Mouse (Mus musculus) midbrain, embryonic 10.5 days (tissue): ENCODE data around the gene Capzb. TPM values are rescaled to one million over a fixed set of nuclear protein-coding genes. Genes with fewer than 3 reads are reported as not detected.

Experiments used
- DNase-seq: peaks from one replicate; pipeline ENCODE4 v3.0.0-alpha.2; 2017; ENCODE audit warnings: low spot score
- H3K27ac ChIP-seq: fragments of 300-500 bp; sonication (generic); replicated peaks from 2 replicates; pipeline ENCODE4 v1.5.1; 2016; ENCODE audit warnings: mild to moderate bottlenecking
- H3K27me3 ChIP-seq: fragments of 300-500 bp; sonication (generic); 2 replicates; pipeline ENCODE4 v1.6.1; 2016; ENCODE audit warnings: low read depth, mild to moderate bottlenecking; ENCODE audit not compliant: poor library complexity, severe bottlenecking
- H3K36me3 ChIP-seq: fragments of 300-500 bp; sonication (generic); 2 replicates; pipeline ENCODE4 v1.6.1; 2016; ENCODE audit warnings: mild to moderate bottlenecking, moderate library complexity
- H3K4me1 ChIP-seq: fragments of 300-500 bp; sonication (generic); 2 replicates; pipeline ENCODE4 v1.6.1; 2016
- H3K4me3 ChIP-seq: fragments of 300-500 bp; sonication (generic); 2 replicates; pipeline ENCODE4 v1.5.1; 2016; ENCODE audit warnings: mild to moderate bottlenecking, moderate library complexity
- H3K9me3 ChIP-seq: fragments of 300-500 bp; sonication (generic); replicated peaks from 2 replicates; pipeline ENCODE4 v1.6.1; 2016; ENCODE audit warnings: mild to moderate bottlenecking
- WGBS: fragments of 180-500 bp; shearing (Covaris S2); methylation state at CpG from one replicate; pipeline ENCODE4 v1.1.7; 2016; 5-methylcytosine and 5-hydroxymethylcytosine counted together
- microRNA-seq: library from miRNA; unstranded; fragments of <30 nt; microRNA quantifications from one replicate; pipeline ENCODE4, GENCODE M21; 2017
- polyA plus RNA-seq: library from polyadenylated mRNA; unstranded; fragments of >200 nt; fragmentation: Nextera tagmentation; extraction: Ambion mirVana; gene quantifications from 2 replicates; pipeline ENCODE4 v1.2.1, GENCODE M21; 2016

Capzb gene
- polyA plus RNA-seq, 1 experiment from 2014 or later = 330 TPM

GRCm38 (mm10) chr4:139319740-139320139 lies 127.0 kb downstream of the Capzb start:
- H3K4me1 ChIP-seq = no peaks in the 10 kb centered on the region
- no peak overlapping the region for H3K4me3 ChIP-seq
- H3K36me3 ChIP-seq = peaks cover 48% of the 10 kb centered on the region
- no peak overlapping the region for H3K27ac ChIP-seq
- no peaks in the 10 kb centered on the region for H3K27me3 ChIP-seq
- H3K9me3 ChIP-seq = no peaks in the 10 kb centered on the region
- no peak for DNase-seq
- WGBS = 91% methylated on average over 4 of the region's 4 CpGs

- 0 out of 2 replicates have a peak overlapping the region, but pooled peaks have one; percentile 2 for H3K27ac ChIP-seq
- peaks cover 5% of the 10 kb centered on the region; the same call in 1 of the 2 replicates for H3K4me1 ChIP-seq
- peaks cover 9% of the 10 kb centered on the region for H3K27me3 ChIP-seq
- DNase-seq = peak; percentile 76
- WGBS = 8% methylated on average over 10 of the region's 10 CpGs
- H3K9me3 ChIP-seq = no peaks in the 10 kb centered on the region
- H3K36me3 ChIP-seq = no peaks in the 10 kb centered on the region
- peak overlapping the region; percentile 38 for H3K4me3 ChIP-seq
Measured at GRCm38 (mm10) chr4:139330605-139331004, 137.9 kb downstream of the Capzb start.

GRCm38 (mm10) chr4:139334631-139335295 lies 142.1 kb downstream of the Capzb start:
- no peak for DNase-seq
- Histone ChIP-seq H3K4me3 (no peak overlapping the region), H3K4me1 (peaks cover 10% of the 10 kb centered on the region; the same call in 1 of the 2 replicates), H3K27me3 (peaks cover 26% of the 10 kb centered on the region), H3K27ac (no peak overlapping the region), H3K9me3 (no peaks in the 10 kb centered on the region), H3K36me3 (no peaks in the 10 kb centered on the region)
- WGBS = 81% methylated on average over 6 of the region's 9 CpGs

- 75% methylated on average over 7 of the region's 7 CpGs for WGBS
- DNase-seq = no peak
- Histone ChIP-seq H3K27ac (no peak overlapping the region), H3K27me3 (peaks cover 26% of the 10 kb centered on the region), H3K9me3 (no peaks in the 10 kb centered on the region), H3K4me1 (peaks cover 10% of the 10 kb centered on the region; the same call in 1 of the 2 replicates), H3K36me3 (no peaks in the 10 kb centered on the region), H3K4me3 (no peak overlapping the region)
Measured at GRCm38 (mm10) chr4:139335507-139335906, 142.8 kb downstream of the Capzb start.

GRCm38 (mm10) chr4:139336822-139337483 lies 144.3 kb downstream of the Capzb start:
- Histone ChIP-seq H3K4me3 (peak overlapping the region; percentile 34), H3K27me3 (peaks cover 23% of the 10 kb centered on the region), H3K4me1 (peaks cover 5% of the 10 kb centered on the region; the same call in 1 of the 2 replicates), H3K27ac (peak overlapping the region; percentile 33; the same call in 1 of the 2 replicates), H3K9me3 (no peaks in the 10 kb centered on the region), H3K36me3 (no peaks in the 10 kb centered on the region)
- 39% methylated on average over 24 of the region's 24 CpGs for WGBS
- DNase-seq = peak; percentile 77

GRCm38 (mm10) chr4:139338145-139338544 lies 145.4 kb downstream of the Capzb start:
- Histone ChIP-seq H3K4me3 (no peak overlapping the region), H3K27ac (no peak overlapping the region), H3K27me3 (peaks cover 17% of the 10 kb centered on the region), H3K9me3 (no peaks in the 10 kb centered on the region), H3K36me3 (no peaks in the 10 kb centered on the region), H3K4me1 (peaks cover 5% of the 10 kb centered on the region; the same call in 1 of the 2 replicates)
- no peak for DNase-seq
- 55% methylated on average over 33 of the region's 33 CpGs for WGBS

GRCm38 (mm10) chr4:139340835-139341234 lies 148.1 kb downstream of the Capzb start:
- Histone ChIP-seq H3K9me3 (no peaks in the 10 kb centered on the region), H3K4me1 (peaks cover 10% of the 10 kb centered on the region), H3K27ac (no peak overlapping the region), H3K36me3 (peaks cover 16% of the 10 kb centered on the region), H3K4me3 (no peak overlapping the region), H3K27me3 (peaks cover 17% of the 10 kb centered on the region)
- no peak for DNase-seq
- WGBS = 84% methylated on average over 4 of the region's 4 CpGs

Small RNAs within 50 kb of the gene (microRNA-seq; reads per million reads assigned to microRNA genes)
- gene Gm24245 = 8.1 reads per million, percentile 18 among the genes with 10 or more reads in this experiment
- 3.3 reads per million, percentile 4 among the genes with 10 or more reads in this experiment for gene Gm25732

Other genes starting within 250 kb of the Capzb start
- gene Rnf186, start 225.8 kb upstream of the Capzb start, polyA plus RNA-seq = not detected in 2 replicates
- 0.87 and 0.98 TPM in 2 replicates for gene Tmco4, start 220.0 kb upstream of the Capzb start, polyA plus RNA-seq
- gene Htr6, start 117.3 kb upstream of the Capzb start, polyA plus RNA-seq = not detected in 2 replicates
- 8.7 and 14.8 TPM in 2 replicates for gene Nbl1, start 99.9 kb upstream of the Capzb start, polyA plus RNA-seq
- gene Minos1, start 61.8 kb upstream of the Capzb start, polyA plus RNA-seq = 359 and 362 TPM in 2 replicates
- 15.9 and 16.1 TPM in 2 replicates for gene Pqlc2, start 117.8 kb downstream of the Capzb start, polyA plus RNA-seq
- 99.7 and 103 TPM in 2 replicates for gene Akr7a5, start 117.8 kb downstream of the Capzb start, polyA plus RNA-seq
- gene Mrto4, start 159.7 kb downstream of the Capzb start, polyA plus RNA-seq = 144 and 166 TPM in 2 replicates
- 32.3 and 38.5 TPM in 2 replicates for gene Emc1, start 159.7 kb downstream of the Capzb start, polyA plus RNA-seq
- gene Ubr4, start 159.7 kb downstream of the Capzb start, polyA plus RNA-seq = 51.8 and 54.8 TPM in 2 replicates